Mouse (Mus musculus) hindbrain, embryonic 11.5 days (tissue): ENCODE measurements around the gene Sgk2. TPM values are rescaled to one million over a fixed set of nuclear protein-coding genes. Genes with fewer than 3 reads are reported as not detected.
A peak's percentile ranks its signal among the peaks of the same experiment; 100 is the strongest.

Experiments
- ATAC-seq: fragments of 200-750 bp; cut with Nextera tagmentation; 2 replicates; pipeline ENCODE4 v1.8.0; 2017; ENCODE audit warnings: mild to moderate bottlenecking, moderate TSS enrichment, moderate library complexity; ENCODE audit not compliant: low FRiP score
- DNase-seq: peaks from one replicate; pipeline ENCODE4 v3.0.0-alpha.2; 2015; ENCODE audit warnings: low spot score
- H3K27ac ChIP-seq: fragments of 300-500 bp; sonication (generic); 2 replicates; pipeline ENCODE4 v1.5.1; 2014; ENCODE audit warnings: mild to moderate bottlenecking, low read depth, low read length
- H3K27me3 ChIP-seq: fragments of 300-500 bp; sonication (generic); 2 replicates; pipeline ENCODE4 v1.6.1; 2014; ENCODE audit warnings: mild to moderate bottlenecking, low read length, moderate library complexity, mixed read lengths; ENCODE audit not compliant: control insufficient read depth, insufficient read depth
- H3K36me3 ChIP-seq: fragments of 300-500 bp; sonication (generic); 2 replicates; pipeline ENCODE4 v1.6.1; 2014; ENCODE audit warnings: mild to moderate bottlenecking, low read length, moderate library complexity, mixed read lengths; ENCODE audit not compliant: control insufficient read depth, insufficient read depth
- H3K4me1 ChIP-seq: fragments of 300-500 bp; sonication (generic); replicated peaks from 2 replicates; pipeline ENCODE4 v1.6.1; 2014; ENCODE audit warnings: low read length, mixed read lengths; ENCODE audit not compliant: control insufficient read depth, insufficient read depth
- H3K4me2 ChIP-seq: fragments of 300-500 bp; sonication (generic); replicated peaks from 2 replicates; pipeline ENCODE4 v1.6.1; 2014; ENCODE audit warnings: mild to moderate bottlenecking, low read depth, low read length
- H3K4me3 ChIP-seq: fragments of 300-500 bp; sonication (generic); 2 replicates; pipeline ENCODE4 v1.5.1; 2014; ENCODE audit warnings: low read depth, low read length
- H3K9ac ChIP-seq: fragments of 300-500 bp; sonication (generic); 2 replicates; pipeline ENCODE4 v1.6.1; 2014; ENCODE audit warnings: low read depth, low read length
- H3K9me3 ChIP-seq: fragments of 300-500 bp; sonication (generic); 2 replicates; pipeline ENCODE4 v1.6.1; 2016; ENCODE audit warnings: low read length; ENCODE audit not compliant: control insufficient read depth
- WGBS: fragments of 180-500 bp; shearing (Covaris S2); extraction: QIAGEN DNeasy Blood & Tissue Kit; methylation state at CpG from one replicate; pipeline ENCODE4 v1.1.7; 2014; 5-methylcytosine and 5-hydroxymethylcytosine counted together
- polyA plus RNA-seq: library from polyadenylated mRNA; unstranded; fragments of >200 nt; fragmentation: Nextera tagmentation; extraction: Ambion mirVana; gene quantifications from 2 replicates; pipeline ENCODE4 v1.2.1, GENCODE M21; 2014

The Sgk2 gene
- not detected in 2 replicates for polyA plus RNA-seq

GRCm38 (mm10) chr2:162987218-162987617 lies at the start of gene Sgk2:
Sgk2 (plus strand) TSS chr2:162987330.
- Histone ChIP-seq H3K4me3 (no peak within 1 kb of the TSS), H3K27me3 (no peaks in the 10 kb centered on the region), H3K9me3 (no peaks in the 10 kb centered on the region), H3K9ac (no peak within 1 kb of the TSS), H3K27ac (no peak within 1 kb of the TSS), H3K4me1 (no peaks in the 10 kb centered on the region), H3K4me2 (no peak within 1 kb of the TSS), H3K36me3 (no peaks in the 10 kb centered on the region)
- 64% methylated on average over 8 of the region's 8 CpGs for WGBS
- DNase-seq = no peak
- no peak for ATAC-seq

GRCm38 (mm10) chr2:162939562-162939961 lies 47.6 kb upstream of the Sgk2 start:
- H3K9me3 ChIP-seq = no peaks in the 10 kb centered on the region
- no peak for ATAC-seq
- peaks cover 18% of the 10 kb centered on the region for H3K27me3 ChIP-seq
- H3K27ac ChIP-seq = no peak overlapping the region
- 88% methylated on average over 1 of the region's 1 CpGs for WGBS
- no peak overlapping the region for H3K9ac ChIP-seq
- no peak overlapping the region for H3K4me2 ChIP-seq
- no peak overlapping the region for H3K4me3 ChIP-seq
- peaks cover 17% of the 10 kb centered on the region for H3K36me3 ChIP-seq
- no peak for DNase-seq
- H3K4me1 ChIP-seq = 0 out of 2 replicates have a peak, but pooled peaks cover 2% of the 10 kb centered on the region

GRCm38 (mm10) chr2:162943148-162943846 lies 43.8 kb upstream of the Sgk2 start, which contains the start of gene L3mbtl1:
L3mbtl1 (plus strand) TSS chr2:162943472.
- Histone ChIP-seq H3K9me3 (no peaks in the 10 kb centered on the region), H3K27ac (no peak within 1 kb of the TSS)
- under 1% methylated on average over 40 of the region's 40 CpGs for WGBS

DNA sequence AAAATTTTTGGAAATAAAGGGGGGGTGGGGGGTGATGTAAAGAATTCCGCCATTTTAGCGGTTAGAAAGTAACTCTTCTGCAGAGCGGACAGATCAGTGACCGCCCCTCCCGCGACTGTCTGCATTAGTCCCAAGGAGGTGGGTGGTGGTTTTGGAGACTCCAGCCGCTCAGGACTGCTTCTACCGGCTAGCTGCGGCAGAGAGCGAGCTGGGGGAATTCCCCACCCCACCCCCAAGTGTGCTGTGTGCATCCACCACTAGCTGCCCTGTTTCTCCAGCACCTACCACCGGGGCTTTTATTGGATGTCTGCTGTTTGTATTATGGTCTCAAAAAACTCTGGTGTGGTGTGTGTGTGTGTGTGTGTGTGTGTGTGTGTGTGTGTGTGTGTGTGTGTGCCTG lies 43.2 kb upstream of the Sgk2 start:
- DNase-seq (no peak), ATAC-seq (no peak)
- WGBS = 10% methylated on average over 11 of the region's 11 CpGs
- H3K4me2 ChIP-seq = peak overlapping the region; percentile 95; the same call in 1 of the 2 replicates
- H3K4me1 ChIP-seq = 0 out of 2 replicates have a peak, but pooled peaks cover 2% of the 10 kb centered on the region
- no peak overlapping the region for H3K27ac ChIP-seq
- H3K9me3 ChIP-seq = no peaks in the 10 kb centered on the region
- no peak overlapping the region for H3K9ac ChIP-seq
- H3K27me3 ChIP-seq = peaks cover 19% of the 10 kb centered on the region
- peaks cover 8% of the 10 kb centered on the region; the same call in 1 of the 2 replicates for H3K36me3 ChIP-seq
- peak overlapping the region; percentile 49 for H3K4me3 ChIP-seq

More at GRCm38 (mm10) chr2:162943148-162943846, 43.8 kb upstream of the Sgk2 start, which contains the start of gene L3mbtl1:
- Histone ChIP-seq H3K4me1 (0 out of 2 replicates have a peak, but pooled peaks cover 2% of the 10 kb centered on the region), H3K4me3 (peak within 1 kb of the TSS; percentile 49), H3K27me3 (peaks cover 19% of the 10 kb centered on the region), H3K4me2 (peak within 1 kb of the TSS; percentile 95), H3K36me3 (peaks cover 8% of the 10 kb centered on the region; the same call in 1 of the 2 replicates), H3K9ac (peak within 1 kb of the TSS; percentile 60)
- DNase-seq (peak; percentile 55), ATAC-seq (peak; percentile 71)

DNA sequence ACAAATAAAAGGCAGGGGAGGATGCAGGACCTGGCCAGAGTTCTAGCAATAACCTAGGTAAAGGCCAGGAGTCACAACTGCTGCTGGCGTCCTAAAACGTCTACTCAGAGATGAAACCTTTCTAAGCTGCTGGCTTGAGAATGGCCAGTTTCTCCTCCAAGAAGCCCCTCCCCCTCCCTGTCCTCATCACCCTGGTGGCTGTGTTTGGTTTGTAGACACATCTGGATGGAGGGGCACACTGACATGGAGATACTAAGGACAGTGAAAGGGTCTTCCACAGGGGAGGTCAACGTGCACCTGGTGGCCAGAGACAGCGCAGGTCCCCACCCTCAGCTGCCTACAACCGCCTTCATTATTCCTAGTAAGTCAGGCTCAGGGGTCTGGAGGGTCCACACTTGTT lies 40.2 kb upstream of the Sgk2 start:
- no peak overlapping the region for H3K4me2 ChIP-seq
- ATAC-seq (no peak), DNase-seq (no peak)
- no peak overlapping the region for H3K27ac ChIP-seq
- no peak overlapping the region for H3K9ac ChIP-seq
- H3K4me1 ChIP-seq = 0 out of 2 replicates have a peak, but pooled peaks cover 2% of the 10 kb centered on the region
- no peaks in the 10 kb centered on the region for H3K36me3 ChIP-seq
- H3K9me3 ChIP-seq = no peaks in the 10 kb centered on the region
- WGBS = 85% methylated on average over 5 of the region's 5 CpGs
- H3K27me3 ChIP-seq = peaks cover 13% of the 10 kb centered on the region
- H3K4me3 ChIP-seq = no peak overlapping the region

DNA sequence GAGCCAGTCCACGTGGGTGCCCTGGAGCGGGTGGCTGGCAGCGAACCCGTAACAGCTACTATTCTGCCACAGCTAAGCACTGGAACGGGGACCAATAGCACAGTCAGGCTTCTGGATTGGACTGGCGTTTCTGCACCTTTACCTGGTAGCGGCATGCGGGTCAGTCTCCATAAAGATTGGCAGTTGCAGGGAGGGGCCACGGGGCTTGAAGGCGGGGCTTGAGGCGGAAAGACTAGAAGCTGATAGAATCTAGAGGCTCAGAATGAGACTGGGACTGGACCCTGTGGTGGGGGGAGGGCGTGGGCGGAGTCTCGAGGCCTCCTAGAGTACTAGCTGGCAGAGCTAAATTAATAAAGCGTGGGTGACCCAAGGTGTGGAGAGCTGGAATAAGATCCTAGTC lies 39.4 kb upstream of the Sgk2 start:
- ATAC-seq (no peak), DNase-seq (no peak)
- peaks cover 13% of the 10 kb centered on the region for H3K27me3 ChIP-seq
- H3K36me3 ChIP-seq = no peaks in the 10 kb centered on the region
- H3K4me2 ChIP-seq = peak overlapping the region; percentile 34
- H3K4me3 ChIP-seq = 0 out of 2 replicates have a peak overlapping the region, but pooled peaks have one; percentile 10
- 0 out of 2 replicates have a peak, but pooled peaks cover 2% of the 10 kb centered on the region for H3K4me1 ChIP-seq
- 30% methylated on average over 15 of the region's 15 CpGs for WGBS
- no peak overlapping the region for H3K9ac ChIP-seq
- no peaks in the 10 kb centered on the region for H3K9me3 ChIP-seq
- H3K27ac ChIP-seq = no peak overlapping the region

DNA sequence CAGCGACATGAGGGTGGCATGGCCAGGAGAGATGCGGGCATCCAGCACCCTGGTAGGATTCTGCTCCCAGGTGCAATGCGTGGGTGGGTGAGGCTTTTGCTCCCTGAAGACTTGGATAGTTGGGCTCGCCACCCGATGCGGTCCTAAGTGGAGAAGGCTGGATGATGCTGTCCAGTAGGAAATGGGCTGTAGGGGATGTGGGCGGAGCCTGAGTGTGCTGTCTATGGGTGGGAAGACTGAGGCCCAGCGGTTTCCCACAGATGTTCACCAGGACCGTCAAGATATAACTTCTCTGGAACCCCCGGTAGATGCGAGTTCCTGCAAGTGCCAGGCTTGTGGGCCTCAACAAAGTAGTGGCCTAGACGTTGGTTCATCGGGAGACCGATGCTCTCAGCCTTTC lies 38.9 kb upstream of the Sgk2 start:
- H3K4me1 ChIP-seq = no peaks in the 10 kb centered on the region
- H3K4me2 ChIP-seq = peak overlapping the region; percentile 34
- H3K9me3 ChIP-seq = no peaks in the 10 kb centered on the region
- DNase-seq (no peak), ATAC-seq (no peak)
- H3K9ac ChIP-seq = no peak overlapping the region
- H3K4me3 ChIP-seq = 0 out of 2 replicates have a peak overlapping the region, but pooled peaks have one; percentile 10
- WGBS = 63% methylated on average over 14 of the region's 14 CpGs
- H3K36me3 ChIP-seq = no peaks in the 10 kb centered on the region
- no peak overlapping the region for H3K27ac ChIP-seq
- peaks cover 12% of the 10 kb centered on the region for H3K27me3 ChIP-seq

DNA sequence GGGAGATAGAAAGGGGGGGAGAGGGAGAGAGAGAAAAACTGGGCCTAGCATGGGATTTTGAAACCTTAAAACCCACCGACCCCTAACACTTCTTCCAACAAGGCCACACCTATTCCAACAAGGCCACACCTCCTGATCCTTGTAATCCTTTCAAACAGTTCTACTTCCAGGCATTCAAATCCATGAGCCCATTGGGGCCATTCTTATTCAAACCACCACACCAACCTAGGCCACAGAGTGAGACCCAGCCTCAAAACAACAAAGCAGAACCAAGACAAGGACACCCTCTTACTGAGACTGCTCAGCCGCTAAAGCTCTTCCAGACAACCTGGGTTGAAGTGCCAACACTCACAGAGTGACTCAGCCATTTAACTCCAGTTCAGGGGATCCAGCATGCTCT lies 36.4 kb upstream of the Sgk2 start:
- Histone ChIP-seq H3K4me3 (no peak overlapping the region), H3K9me3 (no peaks in the 10 kb centered on the region), H3K4me1 (no peaks in the 10 kb centered on the region), H3K9ac (no peak overlapping the region), H3K27ac (no peak overlapping the region), H3K27me3 (no peaks in the 10 kb centered on the region), H3K4me2 (no peak overlapping the region), H3K36me3 (no peaks in the 10 kb centered on the region)
- ATAC-seq (no peak), DNase-seq (no peak)
- WGBS = 83% methylated on average over 2 of the region's 2 CpGs

DNA sequence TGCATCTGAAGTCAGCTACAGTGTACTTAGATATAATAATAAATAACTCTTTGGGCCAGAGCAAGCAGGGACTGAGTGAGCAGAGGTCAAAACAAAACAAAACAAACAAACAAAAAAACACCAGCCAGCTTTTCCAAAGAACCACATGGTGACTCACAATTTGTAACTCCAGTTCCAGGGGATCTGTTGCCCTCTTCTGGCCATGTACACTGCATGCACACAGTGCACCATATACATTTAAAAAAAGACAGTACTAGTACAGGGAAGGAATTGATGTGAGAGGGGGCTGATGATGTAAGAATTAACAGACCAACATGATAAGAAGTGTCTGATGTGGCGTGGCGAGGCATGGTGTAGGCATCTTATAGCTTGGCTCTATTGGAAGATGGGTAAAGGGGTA lies 30.3 kb upstream of the Sgk2 start:
- Histone ChIP-seq H3K4me3 (no peak overlapping the region), H3K4me1 (no peaks in the 10 kb centered on the region), H3K36me3 (no peaks in the 10 kb centered on the region), H3K9ac (no peak overlapping the region), H3K4me2 (no peak overlapping the region), H3K27me3 (no peaks in the 10 kb centered on the region), H3K9me3 (no peaks in the 10 kb centered on the region), H3K27ac (no peak overlapping the region)
- no peak for ATAC-seq
- 91% methylated on average over 2 of the region's 2 CpGs for WGBS
- DNase-seq = no peak
